Mouse (Mus musculus) erythroblast, adult 5-6 weeks (primary cell): ENCODE results near the gene Fam205a1. TPM values are rescaled to one million over a fixed set of nuclear protein-coding genes. Genes with fewer than 3 reads are reported as not detected.
"Not testable (repeated sequence)": the region's sequence is repeated elsewhere in the genome, so short reads cannot be mapped to it uniquely, and the experiment has no call there.

Experiments used
- ATAC-seq: replicated peaks from 2 replicates; pipeline ENCODE4 v1.8.0; 2016; ENCODE audit warnings: moderate number of reproducible peaks, mild to moderate bottlenecking, moderate TSS enrichment, inconsistent platforms; ENCODE audit not compliant: poor library complexity, low FRiP score, severe bottlenecking
- total RNA-seq, 2 experiments: library from RNA; stranded (forward) in 1 of 2; stranded (reverse) in 1 of 2; fragments of 150-400 nt in 1 of 2; fragments of 200-764, 138-1000 nt in 1 of 2; gene quantifications; 2 replicates each; pipeline versions ENCODE4 v1.2.3 to v1.2.4; 2015 to 2017; ENCODE audit warnings: low replicate concordance in 2 of 2

Gene Fam205a1
- total RNA-seq (2015; ENCODE audit: low replicate concordance): 3.8 and 4.0 TPM in 2 replicates
- total RNA-seq (2017; ENCODE audit: low replicate concordance): 1.8 and 2.6 TPM in 2 replicates

- not testable (repeated sequence) for ATAC-seq
Measured at GRCm38 (mm10) chr4:42853788-42854187, at the start of gene Fam205a1. Gene Fam205a1 (minus strand): TSS chr4:42853888.

GRCm38 (mm10) chr4:42902730-42903129, 49.0 kb upstream of the Fam205a1 start:
- no peak for ATAC-seq

- peak; percentile 65 for ATAC-seq
Measured at GRCm38 (mm10) chr4:42902174-42902573, 48.5 kb upstream of the Fam205a1 start.

- ATAC-seq: no peak
Measured at GRCm38 (mm10) chr4:42900878-42901277, 47.2 kb upstream of the Fam205a1 start.

- no peak for ATAC-seq
Measured at GRCm38 (mm10) chr4:42898914-42899313, 45.2 kb upstream of the Fam205a1 start.

GRCm38 (mm10) chr4:42895118-42895517, 41.4 kb upstream of the Fam205a1 start:
- no peak for ATAC-seq

GRCm38 (mm10) chr4:42891176-42891575, 37.5 kb upstream of the Fam205a1 start:
- no peak for ATAC-seq

GRCm38 (mm10) chr4:42888806-42889205, 35.1 kb upstream of the Fam205a1 start:
- no peak for ATAC-seq

GRCm38 (mm10) chr4:42886926-42887325, 33.2 kb upstream of the Fam205a1 start:
- no peak for ATAC-seq

- peak; percentile 68 for ATAC-seq
Measured at GRCm38 (mm10) chr4:42880677-42880948, 26.9 kb upstream of the Fam205a1 start.

GRCm38 (mm10) chr4:42879829-42880676, 26.4 kb upstream of the Fam205a1 start:
- peak; percentile 92 for ATAC-seq

GRCm38 (mm10) chr4:42877657-42878056, 24.0 kb upstream of the Fam205a1 start:
- peak; percentile 36 for ATAC-seq

- peak; percentile 65 for ATAC-seq
Measured at GRCm38 (mm10) chr4:42876586-42877291, 23.1 kb upstream of the Fam205a1 start.

GRCm38 (mm10) chr4:42874134-42874533, 20.4 kb upstream of the Fam205a1 start, which contains the start of gene Fam205c:
Gene Fam205c (minus strand): TSS chr4:42874234.
- ATAC-seq: no peak

GRCm38 (mm10) chr4:42872746-42873435, 19.2 kb upstream of the Fam205a1 start:
- ATAC-seq: no peak

- ATAC-seq: no peak
Measured at GRCm38 (mm10) chr4:42872151-42872550, 18.5 kb upstream of the Fam205a1 start.

GRCm38 (mm10) chr4:42870748-42871147, 17.1 kb upstream of the Fam205a1 start:
- ATAC-seq: no peak

GRCm38 (mm10) chr4:42868193-42868592, 14.5 kb upstream of the Fam205a1 start:
- ATAC-seq: 0 out of 2 replicates have a peak, but pooled peaks have one; percentile 13

GRCm38 (mm10) chr4:42867390-42867789, 13.7 kb upstream of the Fam205a1 start:
- peak; percentile 90 for ATAC-seq

- not testable (repeated sequence) for ATAC-seq
Measured at GRCm38 (mm10) chr4:42863487-42863886, 9.8 kb upstream of the Fam205a1 start.
